Mouse (Mus musculus): ENCODE data around the gene Akap6. TPM values are rescaled to one million over a fixed set of nuclear protein-coding genes. Genes with fewer than 3 reads are reported as not detected.

Gene Akap6
- total and polyA plus RNA-seq, 3 experiments, result not detected

GRCm38 (mm10) chr12:52755649-52756048, 56.5 kb downstream of the Akap6 start:
- Histone ChIP-seq H3K9ac (ENCODE audit: control insufficient read depth, low read depth, low read length, poor library complexity, severe bottlenecking) (no peak overlapping the region), H3K4me3 (ENCODE audit: control insufficient read depth in 1 of 2, insufficient read depth in 1 of 2, low read depth in 2 of 2, low read length in 2 of 2) (no peak overlapping the region), H3K9me3 (replicated peaks; ENCODE audit: insufficient read depth, low read length) (no peaks in the 10 kb centered on the region), H3K4me1 (ENCODE audit: control insufficient read depth in 1 of 2, insufficient read depth in 2 of 2, low read length in 2 of 2) (no peaks in the 10 kb centered on the region), H3K79me2 (ENCODE audit: control insufficient read depth, insufficient read depth, low read length, poor library complexity) (no peaks in the 10 kb centered on the region), H3K27ac (ENCODE audit: control insufficient read depth, low read depth, low read length) (no peak overlapping the region), H3K27me3 (ENCODE audit: control insufficient read depth in 1 of 2, insufficient read depth in 2 of 2, low read length in 2 of 2) (peaks cover 0 to 2% of the 10 kb centered on the region in 2 experiments; a peak in 1 of 4 replicates), H3K36me3 (ENCODE audit: control insufficient read depth in 1 of 2, insufficient read depth in 2 of 2, low read length in 2 of 2) (no peaks in the 10 kb centered on the region)
- no peak for DNase-seq (ENCODE audit: low read depth, low spot score)
- TF ChIP-seq NELFE (IDR thresholded peaks at IDR 0.05; ENCODE audit: low read depth, low read length), result no peak

- Histone ChIP-seq H3K27ac (ENCODE audit: control insufficient read depth, low read depth, low read length) (no peak overlapping the region), H3K4me1 (ENCODE audit: control insufficient read depth in 1 of 2, insufficient read depth in 2 of 2, low read length in 2 of 2) (no peaks in the 10 kb centered on the region), H3K9me3 (replicated peaks; ENCODE audit: insufficient read depth, low read length) (no peaks in the 10 kb centered on the region), H3K9ac (ENCODE audit: control insufficient read depth, low read depth, low read length, poor library complexity, severe bottlenecking) (no peak overlapping the region), H3K79me2 (ENCODE audit: control insufficient read depth, insufficient read depth, low read length, poor library complexity) (no peaks in the 10 kb centered on the region), H3K4me3 (ENCODE audit: control insufficient read depth in 1 of 2, insufficient read depth in 1 of 2, low read depth in 2 of 2, low read length in 2 of 2) (no peak overlapping the region), H3K27me3 (ENCODE audit: control insufficient read depth in 1 of 2, insufficient read depth in 2 of 2, low read length in 2 of 2) (peaks cover 0 to 2% of the 10 kb centered on the region in 2 experiments; a peak in 1 of 4 replicates), H3K36me3 (ENCODE audit: control insufficient read depth in 1 of 2, insufficient read depth in 2 of 2, low read length in 2 of 2) (no peaks in the 10 kb centered on the region)
- DNase-seq (ENCODE audit: low read depth, low spot score), result no peak
- TF ChIP-seq POLR2A (IDR thresholded peaks at IDR 0.05; ENCODE audit: control insufficient read depth in 1 of 2, insufficient read depth in 1 of 2, low read depth in 1 of 2, low read length in 2 of 2, poor library complexity in 1 of 2) (no peak), KAT2A (conservative IDR thresholded peaks at IDR 0.05; ENCODE audit: low read depth, low read length) (no peak), JUND (IDR thresholded peaks at IDR 0.05; ENCODE audit: low read depth, low read length) (no peak), ETS1 (IDR thresholded peaks at IDR 0.05; ENCODE audit: low read depth, low read length) (no peak), E2F4 (IDR thresholded peaks at IDR 0.05; ENCODE audit: borderline replicate concordance, low read depth, low read length) (no peak), MAFK (IDR thresholded peaks at IDR 0.05; ENCODE audit: borderline replicate concordance, low read depth, low read length) (no peak), MYB (IDR thresholded peaks at IDR 0.05; ENCODE audit: low read depth, low read length) (no peak), MYC (IDR thresholded peaks at IDR 0.05; ENCODE audit: low read depth, low read length) (no peak), UBTF (IDR thresholded peaks at IDR 0.05; ENCODE audit: borderline replicate concordance, insufficient read depth, low read depth, low read length) (no peak), SMC3 (IDR thresholded peaks at IDR 0.05; ENCODE audit: low read depth, low read length) (no peak)
These were observed 58.7 kb downstream of the Akap6 start for GRCm38 (mm10) chr12:52757881-52758280.

GRCm38 (mm10) chr12:52764046-52764445, 64.9 kb downstream of the Akap6 start:
- peaks cover 5 to 6% of the 10 kb centered on the region in 2 experiments for H3K27me3 ChIP-seq (ENCODE audit: control insufficient read depth in 1 of 2, insufficient read depth in 2 of 2, low read length in 2 of 2)
- no peaks in the 10 kb centered on the region for H3K36me3 ChIP-seq (ENCODE audit: control insufficient read depth in 1 of 2, insufficient read depth in 2 of 2, low read length in 2 of 2)
- no peaks in the 10 kb centered on the region for H3K79me2 ChIP-seq (ENCODE audit: control insufficient read depth, insufficient read depth, low read length, poor library complexity)
- no peak overlapping the region for H3K4me3 ChIP-seq (ENCODE audit: control insufficient read depth in 1 of 2, insufficient read depth in 1 of 2, low read depth in 2 of 2, low read length in 2 of 2)
- H3K27ac ChIP-seq (ENCODE audit: control insufficient read depth, low read depth, low read length), result no peak overlapping the region
- TF ChIP-seq ZNF384 (IDR thresholded peaks at IDR 0.05; ENCODE audit: low read depth, low read length) (no peak), RAD21 (IDR thresholded peaks at IDR 0.05; ENCODE audit: low read depth, low read length) (no peak), SIN3A (IDR thresholded peaks at IDR 0.05; ENCODE audit: low read length) (no peak), MAZ (IDR thresholded peaks at IDR 0.05; ENCODE audit: low read depth, low read length) (no peak), ZC3H11A (IDR thresholded peaks at IDR 0.05; ENCODE audit: low read depth, low read length) (no peak), MYC (IDR thresholded peaks at IDR 0.05; ENCODE audit: low read depth, low read length) (no peak), CHD2 (IDR thresholded peaks at IDR 0.05; ENCODE audit: low read length) (no peak), USF1 (IDR thresholded peaks at IDR 0.05; ENCODE audit: low read depth, low read length) (no peak), MYB (IDR thresholded peaks at IDR 0.05; ENCODE audit: low read depth, low read length) (no peak), ELF1 (IDR thresholded peaks at IDR 0.05; ENCODE audit: low read depth, low read length) (no peak)
- no peak for DNase-seq (ENCODE audit: low read depth, low spot score)
- H3K4me1 ChIP-seq (ENCODE audit: control insufficient read depth in 1 of 2, insufficient read depth in 2 of 2, low read length in 2 of 2), result no peaks in the 10 kb centered on the region
- no peaks in the 10 kb centered on the region for H3K9me3 ChIP-seq (replicated peaks; ENCODE audit: insufficient read depth, low read length)
- H3K9ac ChIP-seq (ENCODE audit: control insufficient read depth, low read depth, low read length, poor library complexity, severe bottlenecking), result no peak overlapping the region
